8 mouse cellular contexts compared by ENCODE assay signal in genomic region chr14:61045446-61046090, GRCm38 (mm10). TPM values are rescaled to one million over a fixed set of nuclear protein-coding genes. Genes with fewer than 3 reads are reported as not detected.
DNase-seq lines count a peak whose midpoint lies in the region; ATAC-seq and TF ChIP-seq lines count a peak whose summit lies in the region.

No protein-coding gene starts in this region.

- TF ChIP-seq EP300 in CH12.LX (IDR thresholded peaks at IDR 0.05; ENCODE audit: low read length): no peak

- no peak for ATAC-seq in limb, embryonic 13.5 days (ENCODE audit: low FRiP score, low read depth)
- peak; percentile 35; the same call in 1 of the 2 replicates for ATAC-seq in neural tube, embryonic 12.5 days (ENCODE audit: low FRiP score, low read depth)

- no peaks in the 10 kb centered on the region for H3K27me3 ChIP-seq in CH12.LX (replicated peaks)
- H3K27me3 ChIP-seq in limb, embryonic 13.5 days: 0 out of 2 replicates have a peak, but pooled peaks cover 8% of the 10 kb centered on the region
- no peaks in the 10 kb centered on the region for H3K27me3 ChIP-seq in neural tube, embryonic 12.5 days (replicated peaks)

- TF ChIP-seq CTCF in CH12.LX (conservative IDR thresholded peaks at IDR 0.05 in 1 of 2, IDR thresholded peaks at IDR 0.05 in 1 of 2; ENCODE audit: low read depth in 2 of 2, low read length in 2 of 2): no peak

- peak overlapping the region; percentile 69 for H3K4me2 ChIP-seq in CH12.LX (ENCODE audit: insufficient read depth, low read depth, poor library complexity, severe bottlenecking)
- peak overlapping the region; percentile 90 for H3K4me2 ChIP-seq in limb, embryonic 13.5 days (replicated peaks)
- peak overlapping the region; percentile 81 for H3K4me2 ChIP-seq in neural tube, embryonic 12.5 days (replicated peaks)

- no peak overlapping the region for H3K9ac ChIP-seq in CH12.LX (ENCODE audit: insufficient read depth, low read depth)
- peak overlapping the region; percentile 73 for H3K9ac ChIP-seq in limb, embryonic 13.5 days
- H3K9ac ChIP-seq in neural tube, embryonic 12.5 days: peak overlapping the region; percentile 59

- DNase-seq in CH12.LX (ENCODE audit: extremely low read depth) (no peak), ZHBTc4 (ENCODE audit: low read depth, low spot score) (peak; percentile 54)
- DNase-seq in heart, adult 8-10 months (ENCODE audit: low spot score): peak; percentile 28
- no peak for DNase-seq in left cerebral cortex, adult 11 months (ENCODE audit: low spot score)
- no peak for DNase-seq in kidney, adult 18-20 months
- DNase-seq in frontal cortex, postnatal 10 days (ENCODE audit: low spot score in 2 of 2): no peak

- under 1% methylated on average over 19 of the region's 19 CpGs for WGBS in limb, embryonic 13.5 days
- WGBS in neural tube, embryonic 12.5 days: under 1% methylated on average over 19 of the region's 19 CpGs

- no peak for TF ChIP-seq RAD21 in CH12.LX (IDR thresholded peaks at IDR 0.05; ENCODE audit: low read depth, low read length)

- H3K4me1 ChIP-seq in CH12.LX (ENCODE audit: control insufficient read depth in 1 of 2, insufficient read depth in 2 of 2): peaks cover 5 to 17% of the 10 kb centered on the region in 2 experiments; a peak in 3 of 4 replicates
- H3K4me1 ChIP-seq in limb, embryonic 13.5 days: peaks cover 32% of the 10 kb centered on the region
- peaks cover 22% of the 10 kb centered on the region for H3K4me1 ChIP-seq in neural tube, embryonic 12.5 days

- no peaks in the 10 kb centered on the region for H3K36me3 ChIP-seq in CH12.LX (replicated peaks in 1 of 2; ENCODE audit: control insufficient read depth in 1 of 2, insufficient read depth in 1 of 2, low read length in 1 of 2)
- H3K36me3 ChIP-seq in limb, embryonic 13.5 days: no peaks in the 10 kb centered on the region
- no peaks in the 10 kb centered on the region for H3K36me3 ChIP-seq in neural tube, embryonic 12.5 days

- dilution Hi-C loops in CH12.LX (cut with MboI; ENCODE audit: extremely low pct_ligation_motif_present, extremely low pct_unique_long_range_greater_than_20kb, low sequenced_read_pairs): no loop called here

- no peak for TF ChIP-seq POLR2A in CH12.LX (IDR thresholded peaks at IDR 0.05; ENCODE audit: low read depth, low read length)

- no peaks in the 10 kb centered on the region for H3K79me2 ChIP-seq in CH12.LX (replicated peaks; ENCODE audit: control insufficient read depth, extremely low read depth, insufficient read depth, poor library complexity, severe bottlenecking)

- in situ Hi-C loops in CH12.LX (cut with MboI; ENCODE audit: low pct_ligation_motif_present, low pct_unique_long_range_greater_than_20kb, low sequenced_read_pairs): no loop called here

- H3K4me3 ChIP-seq in CH12.LX (replicated peaks in 1 of 3; ENCODE audit: low read depth in 2 of 3, low read length in 2 of 3, poor library complexity in 1 of 3): peak overlapping the region in 2 of 3 experiments; percentile 26 to 28
- peak overlapping the region; percentile 55 for H3K4me3 ChIP-seq in limb, embryonic 13.5 days
- peak overlapping the region; percentile 40 for H3K4me3 ChIP-seq in neural tube, embryonic 12.5 days

- no peak overlapping the region for H3K27ac ChIP-seq in CH12.LX (ENCODE audit: insufficient read depth, low read depth)
- H3K27ac ChIP-seq in limb, embryonic 13.5 days: peak overlapping the region; percentile 75
- no peak overlapping the region for H3K27ac ChIP-seq in neural tube, embryonic 12.5 days

- H3K9me3 ChIP-seq in CH12.LX (replicated peaks; ENCODE audit: low read length): no peaks in the 10 kb centered on the region
- no peaks in the 10 kb centered on the region for H3K9me3 ChIP-seq in limb, embryonic 13.5 days
- no peaks in the 10 kb centered on the region for H3K9me3 ChIP-seq in neural tube, embryonic 12.5 days

TF ChIP-seq in CH12.LX, 34 proteins besides CTCF, POLR2A, EP300 and RAD21:
- no peak for TF ChIP-seq MAZ (IDR thresholded peaks at IDR 0.05; ENCODE audit: low read depth, low read length)
- peak; percentile 36; the same call in 1 of the 2 replicates for TF ChIP-seq BHLHE40 (IDR thresholded peaks at IDR 0.05; ENCODE audit: low read depth, low read length)

RNA-seq across cellular contexts. Expression of gene Tnfrsf19, which starts 0.7 kb away (rescaled TPM):
- 1.8 and 4.4 TPM in 2 replicates for total RNA-seq in CH12.LX (2012; rRNA removed)
- 5.5 and 6.5 TPM in 2 replicates for total RNA-seq in CH12.LX (2014; rRNA removed)
- polyA plus RNA-seq in CH12.LX (2012; ENCODE audit: insufficient read length, low read depth): 4.6 and 5.1 TPM in 2 replicates
- total RNA-seq in heart, adult 8-10 months (2022): 1 to 10 TPM; 2.5 to 5.3 (median 3.7) TPM
- polyA plus RNA-seq in limb, embryonic 13.5 days (2015; fragmentation: Nextera tagmentation; extraction: Ambion mirVana): 42.5 and 51.1 TPM in 2 replicates
- 37.4 and 41.8 TPM in 2 replicates for polyA plus RNA-seq in neural tube, embryonic 12.5 days (2016; fragmentation: Nextera tagmentation; extraction: Ambion mirVana)

Comparison
In these comparisons a context has a peak if more than half of its experiments do, and no peak if none do; other contexts are left out.
1. DNase-seq: peak in ZHBTc4 (single experiment) and heart, adult 8-10 months (single experiment); none in CH12.LX (single experiment), left cerebral cortex, adult 11 months (single experiment), kidney, adult 18-20 months (single experiment) and frontal cortex, postnatal 10 days (0 of 2).
2. Peak in every context shown above with its lines, with median percentiles within 50 percentile points of each other: H3K4me2 ChIP-seq and H3K4me3 ChIP-seq.